Mouse (Mus musculus) G1E (cell line): ENCODE measurements around the gene Cdkn1a.

Source experiments
- CTCF ChIP-seq: IDR thresholded peaks from 2 replicates; pipeline ENCODE4 v1.5.1; 2012; ENCODE audit warnings: low read depth, low read length, inconsistent platforms, mixed read lengths
- GATA1 ChIP-seq: IDR thresholded peaks from 2 replicates; pipeline ENCODE4 v1.6.1; 2012; ENCODE audit warnings: borderline replicate concordance, low read length, inconsistent platforms, mixed read lengths
- POLR2AphosphoS5 ChIP-seq: IDR thresholded peaks from 2 replicates; pipeline ENCODE4 v1.6.1; 2012; ENCODE audit warnings: low read depth, low read length, inconsistent platforms; ENCODE audit not compliant: insufficient replicate concordance
- TAL1 ChIP-seq: conservative IDR thresholded peaks from 2 replicates; pipeline ENCODE4 v1.6.1; 2012; ENCODE audit warnings: low read depth, low read length, inconsistent platforms, mixed read lengths

GRCm38 (mm10) chr17:29081618-29082381 lies 9.0 kb upstream of the Cdkn1a start:
- no peak for TF ChIP-seq GATA1
- no peak for TF ChIP-seq CTCF
- no peak for TF ChIP-seq TAL1
- no peak for TF ChIP-seq POLR2AphosphoS5
